Mouse (Mus musculus): ENCODE measurements around the gene Dnm1.
A peak's percentile ranks its signal among the peaks of the same experiment; 100 is the strongest.

The Dnm1 gene

DNA sequence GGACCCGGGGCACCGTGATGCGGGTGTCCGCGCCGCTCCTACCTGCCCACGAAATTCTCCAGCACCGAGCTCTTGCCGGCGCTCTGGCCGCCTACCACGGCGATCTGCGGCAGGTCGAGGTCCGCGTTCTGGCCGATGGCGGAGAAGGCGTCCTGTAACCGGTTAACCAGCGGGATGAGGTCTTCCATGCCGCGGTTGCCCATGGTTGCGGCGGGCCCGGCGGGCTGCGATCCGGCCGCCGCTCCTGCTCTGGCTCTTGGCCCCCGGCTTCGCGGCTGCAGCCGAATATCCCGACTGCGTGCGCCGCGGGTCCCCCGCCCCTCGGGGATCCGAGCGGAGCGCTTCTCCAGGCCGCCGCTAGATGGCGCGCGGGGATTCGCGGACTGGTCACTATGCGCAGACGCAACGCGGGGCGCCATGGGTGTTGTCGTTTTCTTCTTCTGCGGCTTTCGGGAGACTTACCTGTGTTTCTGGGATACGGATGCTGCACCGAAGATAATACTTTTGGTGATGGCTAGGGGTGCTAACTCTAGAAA, at the start of gene Dnm1:
TSS of gene Dnm1 (minus strand) at position 332 of the 536 bp plus-strand sequence.
- DNase-seq (ENCODE audit: low read depth, low spot score): peak; percentile 86

- DNase-seq (ENCODE audit: low read depth, low spot score): no peak
These were observed 43.6 kb upstream of the Dnm1 start for GRCm38 (mm10) chr2:32396695-32397094.

DNA sequence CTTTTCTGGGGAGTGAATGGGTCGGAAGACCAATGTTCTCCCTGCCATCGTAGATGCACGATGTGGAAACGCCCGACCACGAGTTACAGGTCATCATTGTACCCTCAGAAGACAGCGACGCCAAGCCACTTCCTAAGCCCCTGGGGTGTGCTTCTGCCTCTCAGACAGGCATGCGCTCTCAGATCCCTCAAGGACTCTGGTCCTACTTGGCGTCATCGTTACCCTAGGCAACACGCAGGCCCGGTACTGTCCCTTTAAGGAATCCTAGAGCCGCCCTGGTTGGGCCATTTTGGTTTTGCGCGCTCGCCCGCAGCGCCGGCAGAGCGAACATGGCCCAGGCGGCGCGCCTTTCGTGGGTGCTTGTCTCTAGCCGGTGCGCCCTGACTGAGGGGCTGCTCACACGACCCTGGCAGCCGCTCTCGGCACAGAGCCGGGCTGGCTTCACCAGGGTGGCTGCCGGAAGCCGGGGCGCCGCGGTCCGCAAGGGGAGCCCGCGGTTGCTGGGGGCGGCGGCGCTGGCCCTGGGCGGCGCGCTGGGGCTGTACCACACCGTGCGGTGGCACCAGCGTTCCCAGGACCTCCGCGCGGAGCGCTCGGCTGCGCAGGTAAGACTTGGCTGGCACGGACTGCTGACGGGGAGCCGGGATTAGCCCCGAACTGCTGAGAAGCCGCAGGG, 42.9 kb upstream of the Dnm1 start:
- peak; percentile 85 for DNase-seq (ENCODE audit: low read depth, low spot score)

GRCm38 (mm10) chr2:32395484-32395945, 42.4 kb upstream of the Dnm1 start, which contains the start of gene Ptges2:
Ptges2 (plus strand) TSS chr2:32395896.
- DNase-seq (ENCODE audit: low read depth, low spot score): peak; percentile 85

- DNase-seq (ENCODE audit: low read depth, low spot score): no peak
These were observed 41.8 kb upstream of the Dnm1 start for GRCm38 (mm10) chr2:32394973-32395372.

GRCm38 (mm10) chr2:32392063-32392462, 38.9 kb upstream of the Dnm1 start:
- no peak for DNase-seq (ENCODE audit: low read depth, low spot score)

DNA sequence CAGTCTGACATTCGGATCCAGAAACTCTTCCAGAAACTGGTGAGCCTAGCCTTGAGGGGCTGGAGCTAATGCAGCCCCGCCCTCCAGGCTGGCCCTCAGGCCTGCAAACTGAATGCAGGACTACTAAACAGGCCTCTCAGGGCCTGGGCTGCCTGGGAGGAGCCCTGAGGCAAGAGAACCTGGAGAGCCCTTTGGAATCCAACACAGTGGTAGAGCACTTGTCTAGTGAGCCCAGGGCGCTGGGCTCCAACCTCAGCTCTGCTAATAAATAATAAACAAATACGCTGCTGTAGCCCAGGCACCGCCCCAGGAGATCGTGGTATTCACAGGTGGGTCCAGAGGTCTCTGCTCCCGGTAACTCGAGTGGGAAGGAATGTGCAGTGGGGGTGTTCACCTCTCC, 37.7 kb upstream of the Dnm1 start:
- DNase-seq (ENCODE audit: low read depth, low spot score): no peak

DNA sequence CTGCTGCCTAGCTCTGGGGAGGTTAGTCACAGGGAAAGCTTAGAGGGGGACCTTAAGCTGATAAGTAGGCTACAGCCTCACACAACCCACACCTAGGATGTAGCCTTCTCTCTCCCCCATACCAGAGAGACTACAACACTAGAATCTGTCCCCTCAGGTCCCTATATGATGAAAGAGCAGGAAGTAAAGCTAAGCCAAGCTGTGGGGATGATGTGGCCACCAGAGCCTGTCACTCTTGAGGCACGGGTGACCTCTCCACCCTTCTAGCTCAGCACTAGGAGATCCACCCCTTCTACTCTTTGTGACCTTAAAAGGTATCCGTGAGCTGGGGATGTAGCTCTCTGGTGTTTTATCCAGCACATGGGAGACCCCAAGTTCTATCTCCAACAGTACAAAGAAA, 36.0 kb upstream of the Dnm1 start:
- DNase-seq (ENCODE audit: low read depth, low spot score): no peak

- no peak for DNase-seq (ENCODE audit: low read depth, low spot score)
These were observed 34.8 kb upstream of the Dnm1 start, which contains the start of gene Lcn2 for GRCm38 (mm10) chr2:32387706-32388490. Lcn2 (minus strand) TSS chr2:32388252.

DNA sequence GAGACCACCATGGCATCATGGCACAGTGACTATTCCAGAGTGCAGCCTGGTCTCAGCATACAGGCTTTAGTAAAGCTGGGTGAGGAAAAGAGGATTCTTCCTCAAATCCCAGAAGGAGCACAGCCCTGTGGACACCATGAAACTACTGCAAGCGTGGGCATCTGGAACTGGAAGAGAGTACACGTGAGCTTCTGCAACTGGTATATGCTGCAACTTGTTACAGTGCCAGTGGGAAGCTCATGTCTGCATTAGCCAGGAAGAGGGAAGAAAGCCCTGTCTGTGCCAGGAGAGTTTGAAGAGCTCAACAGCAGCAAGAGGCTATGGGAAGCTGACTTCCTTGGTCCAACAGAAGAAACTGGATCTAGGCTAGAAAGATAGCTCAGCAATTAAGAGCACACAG, 29.6 kb upstream of the Dnm1 start:
- no peak for DNase-seq (ENCODE audit: low read depth, low spot score)

- peak; percentile 82 for DNase-seq (ENCODE audit: low read depth, low spot score)
These were observed 28.7 kb upstream of the Dnm1 start, which contains the start of gene 1110008P14Rik for GRCm38 (mm10) chr2:32381775-32382223. 1110008P14Rik (minus strand) TSS chr2:32381938.

DNA sequence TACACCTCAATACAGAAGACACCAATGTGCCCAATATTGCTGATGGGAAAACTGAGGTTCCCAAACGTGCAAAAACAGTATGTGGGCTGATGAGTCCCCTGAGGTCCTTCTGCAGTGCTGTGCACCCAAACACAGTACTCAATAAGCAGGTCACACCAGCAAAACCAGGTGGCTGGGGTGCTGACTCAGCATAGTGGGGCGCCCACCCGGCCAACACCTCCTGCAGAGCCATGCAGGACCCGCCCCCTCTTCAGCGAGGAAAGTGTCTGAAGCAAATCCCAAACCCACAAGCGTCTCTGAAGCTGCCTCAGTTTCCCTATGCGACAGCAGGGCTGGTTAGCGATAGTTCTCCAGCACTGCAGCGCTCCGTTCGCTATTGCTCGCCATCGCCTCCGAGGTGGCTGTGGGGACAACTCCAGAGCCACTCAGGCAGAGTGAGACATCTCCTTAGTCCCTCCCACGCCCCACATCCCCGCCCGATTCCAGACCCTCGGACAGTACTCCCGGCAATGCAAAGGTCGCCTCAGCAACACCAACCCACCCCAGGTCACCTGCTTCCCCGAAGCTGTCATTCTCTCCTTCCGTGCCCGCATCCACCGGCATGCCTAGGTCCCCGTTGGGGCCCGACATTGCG, 28.1 kb upstream of the Dnm1 start:
- no peak for DNase-seq (ENCODE audit: low read depth, low spot score)

GRCm38 (mm10) chr2:32380001-32380500, 26.9 kb upstream of the Dnm1 start:
- no peak for DNase-seq (ENCODE audit: low read depth, low spot score)

DNA sequence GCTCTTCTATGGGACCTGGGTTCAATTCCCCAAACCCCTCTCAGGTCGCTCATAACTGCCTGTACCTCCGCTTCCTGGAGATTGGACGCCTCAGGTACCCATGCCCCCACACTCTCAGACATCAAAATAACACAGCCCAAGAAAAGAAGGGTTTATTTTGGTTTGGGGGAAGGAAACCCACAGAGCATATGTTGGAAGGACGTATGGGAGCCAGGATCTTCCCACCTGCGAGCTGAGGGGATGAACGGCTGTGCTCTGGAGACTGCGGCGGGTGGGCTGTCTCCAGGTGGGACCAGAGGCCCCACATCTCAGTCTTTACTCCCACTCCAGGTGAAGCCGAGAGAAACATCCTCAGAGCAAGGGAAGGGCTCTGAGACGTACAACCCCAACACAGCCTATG, 23.8 kb upstream of the Dnm1 start:
- no peak for DNase-seq (ENCODE audit: low read depth, low spot score)

GRCm38 (mm10) chr2:32375317-32375940, 22.3 kb upstream of the Dnm1 start:
- no peak for DNase-seq (ENCODE audit: low read depth, low spot score)

DNA sequence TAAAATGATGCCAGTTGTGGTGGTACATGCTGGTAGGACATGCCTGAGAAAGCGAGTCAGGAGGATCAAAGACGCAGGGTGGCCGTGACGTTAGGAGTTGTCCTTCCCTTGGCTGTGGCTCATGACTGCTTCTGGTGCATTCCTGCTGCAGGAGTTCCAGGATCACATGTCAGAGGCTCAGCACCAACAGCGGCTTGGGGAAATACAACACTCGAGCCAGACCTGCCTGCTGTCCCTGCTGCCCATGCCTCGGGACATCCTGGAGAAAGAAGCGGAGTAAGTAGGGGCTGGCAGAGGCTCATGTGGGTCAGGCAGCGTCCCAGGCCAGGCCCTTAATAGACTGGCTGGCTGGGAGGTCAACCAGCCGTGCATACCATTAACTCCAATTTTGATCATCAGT, 21.1 kb upstream of the Dnm1 start:
- no peak for DNase-seq (ENCODE audit: low read depth, low spot score)

DNA sequence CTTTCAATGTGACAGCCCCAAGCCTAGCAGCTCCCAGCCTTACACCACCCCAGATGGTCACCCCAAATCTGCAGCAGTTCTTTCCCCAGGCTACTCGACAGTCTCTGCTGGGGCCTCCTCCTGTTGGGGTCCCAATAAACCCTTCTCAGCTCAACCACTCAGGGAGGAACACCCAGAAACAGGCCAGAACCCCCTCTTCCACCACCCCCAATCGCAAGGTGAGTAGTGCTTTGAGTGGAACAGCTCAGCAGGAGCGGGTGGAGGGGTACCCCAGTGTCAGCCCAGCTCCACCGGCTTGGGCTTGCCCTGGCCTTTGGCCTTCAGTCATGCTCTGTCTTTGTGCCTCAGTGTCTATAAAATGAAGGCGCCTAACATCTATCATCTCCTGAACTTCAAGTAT, 14.2 kb upstream of the Dnm1 start:
- DNase-seq (ENCODE audit: low read depth, low spot score): no peak

DNA sequence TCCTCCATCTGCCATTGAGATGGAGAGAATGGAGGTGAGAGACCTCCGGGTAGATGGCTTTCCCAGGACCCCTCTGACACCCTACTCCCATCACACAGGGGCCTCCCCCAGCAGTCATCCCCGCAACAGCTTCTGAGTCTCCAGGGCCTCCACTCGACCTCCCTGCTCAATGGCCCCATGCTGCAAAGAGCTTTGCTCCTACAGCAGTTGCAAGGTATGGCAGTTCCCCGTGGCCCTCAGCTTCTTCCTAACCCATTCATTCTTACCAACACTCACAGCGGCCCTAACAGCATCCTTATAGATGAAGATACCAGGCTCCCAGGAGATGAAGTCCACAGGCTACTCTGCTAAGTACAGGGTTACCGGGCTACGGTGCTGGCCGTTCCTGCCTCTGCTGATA, 11.0 kb upstream of the Dnm1 start:
- DNase-seq (ENCODE audit: low read depth, low spot score): no peak

DNA sequence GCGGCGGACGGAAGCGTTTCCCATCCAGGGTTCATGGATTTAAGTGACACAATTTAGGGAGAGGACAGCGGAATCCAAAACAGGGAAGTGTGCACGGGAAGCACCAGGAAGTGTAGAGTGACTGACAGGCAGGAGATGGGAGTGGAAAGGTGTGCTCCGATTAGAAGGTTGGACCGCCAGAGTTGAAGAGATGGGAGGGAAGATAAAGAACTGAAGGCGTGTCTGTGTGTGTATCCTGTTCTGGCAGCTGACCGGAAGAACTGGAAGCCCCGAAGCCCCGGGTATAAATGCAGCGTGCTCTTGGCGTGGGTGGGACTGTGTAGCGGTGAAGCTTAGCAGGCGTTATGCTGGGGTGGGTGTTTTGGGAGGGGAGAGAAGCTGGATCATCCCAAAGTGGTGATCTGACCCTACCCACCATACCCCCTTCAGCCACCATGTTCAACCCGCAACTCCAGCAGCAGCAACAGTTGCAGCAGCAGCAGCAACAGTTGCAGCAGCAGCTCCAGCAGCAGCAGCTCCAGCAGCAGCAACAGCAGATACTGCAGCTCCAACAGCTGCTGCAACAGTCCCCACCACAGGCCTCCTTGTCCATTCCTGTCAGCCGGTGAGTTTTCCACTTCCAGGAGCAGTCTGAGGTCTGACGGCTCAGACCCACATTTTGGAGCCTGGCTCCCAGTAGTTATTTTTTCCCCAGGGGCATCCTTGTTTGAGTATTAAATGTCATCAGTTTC, 10.4 kb upstream of the Dnm1 start:
- no peak for DNase-seq (ENCODE audit: low read depth, low spot score)

DNA sequence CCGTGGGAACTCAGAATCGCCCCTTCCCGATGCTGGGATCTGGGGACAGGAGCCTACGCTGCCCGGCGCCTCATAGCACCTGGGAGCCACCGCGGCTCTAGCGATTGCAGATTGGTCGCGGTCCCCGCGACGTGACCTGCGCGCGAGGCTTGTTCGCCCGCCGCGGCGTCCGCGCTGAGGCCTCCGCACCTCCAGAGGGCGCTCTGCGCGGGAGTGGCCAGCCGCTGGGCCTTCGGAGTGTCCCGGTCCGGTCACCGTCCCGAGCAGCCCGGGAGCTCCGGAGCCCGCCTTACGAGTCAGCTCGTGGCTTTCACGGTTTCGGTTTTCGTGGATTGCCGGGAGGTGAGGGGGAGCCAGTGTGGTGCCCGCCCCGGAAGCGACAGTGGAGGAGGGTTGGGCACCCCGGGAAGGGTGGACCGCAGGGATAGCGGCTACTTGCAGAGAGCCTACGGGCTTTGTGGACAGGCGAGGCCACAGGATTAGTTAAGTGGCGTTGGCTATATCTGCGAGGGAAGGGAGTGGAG, 9.7 kb upstream of the Dnm1 start:
- DNase-seq (ENCODE audit: low read depth, low spot score): peak; percentile 88

Data from retina, postnatal 7 days (tissue).